Mouse (Mus musculus) heart, postnatal 0 days (tissue): Measurements from ENCODE around the gene Lurap1. TPM values are rescaled to one million over a fixed set of nuclear protein-coding genes. Genes with fewer than 3 reads are reported as not detected.

ENCODE experiments used
- ATAC-seq: fragments of 200-750 bp; cut with Nextera tagmentation; 2 replicates; pipeline ENCODE4 v1.8.0; 2017; ENCODE audit warnings: low read depth, moderate number of reproducible peaks, moderate library complexity; ENCODE audit not compliant: insufficient read depth
- DNase-seq: peaks from one replicate; pipeline ENCODE4 v3.0.0-alpha.2; 2016; ENCODE audit warnings: low spot score
- H3K27ac ChIP-seq: fragments of 300-500 bp; sonication (generic); 2 replicates; pipeline ENCODE4 v1.5.1; 2014; ENCODE audit warnings: low read depth, mild to moderate bottlenecking
- H3K27me3 ChIP-seq: fragments of 300-500 bp; sonication (generic); 2 replicates; pipeline ENCODE4 v1.6.1; 2014; ENCODE audit warnings: low read length, mixed read lengths; ENCODE audit not compliant: control insufficient read depth, insufficient read depth
- H3K36me3 ChIP-seq: fragments of 300-500 bp; sonication (generic); replicated peaks from 2 replicates; pipeline ENCODE4 v1.6.1; 2014; ENCODE audit warnings: low read length, mixed read lengths; ENCODE audit not compliant: control insufficient read depth, insufficient read depth
- H3K4me1 ChIP-seq: fragments of 300-500 bp; sonication (generic); 2 replicates; pipeline ENCODE4 v1.6.1; 2014; ENCODE audit warnings: antibody characterized with exemption; ENCODE audit not compliant: control insufficient read depth, insufficient read depth
- H3K4me2 ChIP-seq: fragments of 300-500 bp; sonication (generic); 2 replicates; pipeline ENCODE4 v1.6.1; 2014; ENCODE audit warnings: low read depth, mild to moderate bottlenecking, low read length, moderate library complexity
- H3K4me3 ChIP-seq: fragments of 300-500 bp; sonication (generic); 2 replicates; pipeline ENCODE4 v1.5.1; 2014; ENCODE audit warnings: low read depth, low read length
- H3K9ac ChIP-seq: fragments of 300-500 bp; sonication (generic); replicated peaks from 2 replicates; pipeline ENCODE4 v1.6.1; 2014; ENCODE audit warnings: low read depth, low read length, mixed read lengths
- H3K9me3 ChIP-seq: fragments of 300-500 bp; sonication (generic); replicated peaks from 2 replicates; pipeline ENCODE4 v1.6.1; 2016; ENCODE audit warnings: low read length; ENCODE audit not compliant: control insufficient read depth
- CTCF ChIP-seq: IDR thresholded peaks from 2 replicates; pipeline ENCODE4 v1.5.1; 2016; ENCODE audit warnings: antibody characterized with exemption, control low read depth, low read depth
- EP300 ChIP-seq: IDR thresholded peaks from 2 replicates; pipeline ENCODE4 v1.6.1; 2016; ENCODE audit warnings: antibody characterized with exemption, low read depth
- WGBS: fragments of 180-500 bp; shearing (Covaris S2); extraction: QIAGEN DNeasy Blood & Tissue Kit; methylation state at CpG from one replicate; pipeline ENCODE4 v1.1.7; 2014; 5-methylcytosine and 5-hydroxymethylcytosine counted together
- polyA plus RNA-seq: library from polyadenylated mRNA; unstranded; fragments of >200 nt; fragmentation: Nextera tagmentation; extraction: Ambion mirVana; gene quantifications from 2 replicates; pipeline ENCODE4 v1.2.1, GENCODE M21; 2015
- total RNA-seq: library from RNA; depleted of rRNA; stranded (reverse); fragments of >200 nt; gene quantifications from 2 replicates; pipeline ENCODE4 v1.2.3, GENCODE M21; 2014; ENCODE audit warnings: low replicate concordance

Gene Lurap1
- total and polyA plus RNA-seq, 2 experiments from 2014 or later, result 0.97 to 1.5 TPM

- Histone ChIP-seq H3K9me3 (no peaks in the 10 kb centered on the region), H3K36me3 (no peaks in the 10 kb centered on the region), H3K4me2 (no peak overlapping the region), H3K27ac (peak overlapping the region; percentile 88), H3K9ac (0 out of 2 replicates have a peak overlapping the region, but pooled peaks have one; percentile 24), H3K4me1 (peaks cover 32% of the 10 kb centered on the region), H3K27me3 (no peaks in the 10 kb centered on the region), H3K4me3 (no peak overlapping the region)
- TF ChIP-seq CTCF (no peak), EP300 (no peak)
- DNase-seq (no peak), ATAC-seq (no peak)
These were observed 24.0 kb upstream of the Lurap1 start for GRCm38 (mm10) chr4:116175136-116175535.

GRCm38 (mm10) chr4:116174466-116175116 lies 23.5 kb upstream of the Lurap1 start:
- DNase-seq, result peak; percentile 68
- H3K27me3 ChIP-seq, result no peaks in the 10 kb centered on the region
- H3K9ac ChIP-seq, result 0 out of 2 replicates have a peak overlapping the region, but pooled peaks have one; percentile 24
- H3K27ac ChIP-seq, result peak overlapping the region; percentile 88
- no peaks in the 10 kb centered on the region for H3K9me3 ChIP-seq
- H3K4me3 ChIP-seq, result no peak overlapping the region
- ATAC-seq, result peak; percentile 55
- 16% methylated on average over 6 of the region's 6 CpGs for WGBS
- H3K4me2 ChIP-seq, result no peak overlapping the region
- no peak for TF ChIP-seq EP300
- no peak for TF ChIP-seq CTCF
- H3K4me1 ChIP-seq, result peaks cover 32% of the 10 kb centered on the region
- H3K36me3 ChIP-seq, result no peaks in the 10 kb centered on the region

- ATAC-seq, result no peak
- Histone ChIP-seq H3K27me3 (no peaks in the 10 kb centered on the region), H3K4me3 (no peak overlapping the region), H3K36me3 (no peaks in the 10 kb centered on the region), H3K4me1 (peaks cover 32% of the 10 kb centered on the region), H3K4me2 (no peak overlapping the region), H3K9me3 (no peaks in the 10 kb centered on the region), H3K27ac (peak overlapping the region; percentile 88), H3K9ac (no peak overlapping the region)
- WGBS, result 95% methylated on average over 4 of the region's 4 CpGs
- DNase-seq, result no peak
- TF ChIP-seq EP300 (no peak), CTCF (no peak)
These were observed 22.6 kb upstream of the Lurap1 start for GRCm38 (mm10) chr4:116173752-116174151.

- Histone ChIP-seq H3K36me3 (no peaks in the 10 kb centered on the region), H3K9me3 (no peaks in the 10 kb centered on the region), H3K27me3 (no peaks in the 10 kb centered on the region), H3K4me3 (no peak within 1 kb of the TSS), H3K9ac (no peak within 1 kb of the TSS), H3K4me1 (peaks cover 32% of the 10 kb centered on the region), H3K4me2 (no peak within 1 kb of the TSS), H3K27ac (peak within 1 kb of the TSS; percentile 88)
- no peak for DNase-seq
- WGBS, result 88% methylated on average over 6 of the region's 6 CpGs
- TF ChIP-seq CTCF, result no peak
- TF ChIP-seq EP300, result no peak
- no peak for ATAC-seq
These were observed 21.9 kb upstream of the Lurap1 start, which contains the start of the genes 1700042G07Rik and Gm49337 for GRCm38 (mm10) chr4:116173072-116173471. 1700042G07Rik (plus strand) TSS chr4:116173372. Gm49337 (plus strand) TSS chr4:116173384.

DNA sequence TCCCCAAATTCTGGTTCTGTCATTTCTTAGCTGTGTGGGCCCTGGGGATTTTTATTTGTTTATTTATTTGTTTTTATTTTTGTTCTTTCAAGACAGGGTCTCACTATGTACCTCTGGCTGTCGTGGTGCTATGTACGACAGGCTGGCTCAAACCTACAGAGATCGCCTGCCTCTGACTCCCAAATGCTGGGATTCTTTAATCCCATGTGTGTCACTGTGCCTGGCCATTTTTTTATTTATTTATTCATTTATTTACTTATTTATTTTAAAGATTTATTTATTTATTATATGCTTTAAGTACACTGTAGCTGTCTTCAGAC lies 18.2 kb upstream of the Lurap1 start:
- ATAC-seq (no peak), DNase-seq (no peak)
- no peak overlapping the region for H3K4me3 ChIP-seq
- TF ChIP-seq EP300 (no peak), CTCF (no peak)
- H3K4me1 ChIP-seq, result peaks cover 5% of the 10 kb centered on the region; the same call in 1 of the 2 replicates
- H3K36me3 ChIP-seq, result no peaks in the 10 kb centered on the region
- 61% methylated on average over 3 of the region's 3 CpGs for WGBS
- no peak overlapping the region for H3K4me2 ChIP-seq
- H3K9me3 ChIP-seq, result no peaks in the 10 kb centered on the region
- H3K9ac ChIP-seq, result no peak overlapping the region
- H3K27ac ChIP-seq, result no peak overlapping the region
- no peaks in the 10 kb centered on the region for H3K27me3 ChIP-seq
